Mouse (Mus musculus) midbrain, embryonic 12.5 days (tissue): Measurements from ENCODE around the gene Nkap. TPM values are rescaled to one million over a fixed set of nuclear protein-coding genes. Genes with fewer than 3 reads are reported as not detected.
A peak's percentile ranks its signal among the peaks of the same experiment; 100 is the strongest.
"Not testable (repeated sequence)": the region's sequence is repeated elsewhere in the genome, so short reads cannot be mapped to it uniquely, and the experiment has no call there.

Experiments
- ATAC-seq: fragments of 200-750 bp; cut with Nextera tagmentation; 2 replicates; pipeline ENCODE4 v1.8.0; 2017; ENCODE audit warnings: low read depth, moderate TSS enrichment, moderate library complexity; ENCODE audit not compliant: low FRiP score
- H3K27ac ChIP-seq: fragments of 300-500 bp; sonication (generic); replicated peaks from 2 replicates; pipeline ENCODE4 v1.5.1; 2016; ENCODE audit warnings: mild to moderate bottlenecking
- H3K27me3 ChIP-seq: fragments of 300-500 bp; sonication (generic); 2 replicates; pipeline ENCODE4 v1.6.1; 2016; ENCODE audit warnings: mild to moderate bottlenecking
- H3K36me3 ChIP-seq: fragments of 300-500 bp; sonication (generic); 2 replicates; pipeline ENCODE4 v1.6.1; 2016
- H3K4me1 ChIP-seq: fragments of 300-500 bp; sonication (generic); 2 replicates; pipeline ENCODE4 v1.6.1; 2016
- H3K4me2 ChIP-seq: fragments of 300-500 bp; sonication (generic); replicated peaks from 2 replicates; pipeline ENCODE4 v1.6.1; 2016; ENCODE audit warnings: mild to moderate bottlenecking, moderate library complexity
- H3K4me3 ChIP-seq: fragments of 300-500 bp; sonication (generic); 2 replicates; pipeline ENCODE4 v1.5.1; 2016; ENCODE audit warnings: mild to moderate bottlenecking
- H3K9ac ChIP-seq: fragments of 300-500 bp; sonication (generic); replicated peaks from 2 replicates; pipeline ENCODE4 v1.6.1; 2016; ENCODE audit warnings: mild to moderate bottlenecking, moderate library complexity
- H3K9me3 ChIP-seq: fragments of 300-500 bp; sonication (generic); 2 replicates; pipeline ENCODE4 v1.6.1; 2016; ENCODE audit warnings: mild to moderate bottlenecking
- WGBS: fragments of 180-500 bp; shearing (Covaris S2); methylation state at CpG from one replicate; pipeline ENCODE4 v1.1.7; 2016; 5-methylcytosine and 5-hydroxymethylcytosine counted together
- polyA plus RNA-seq: library from polyadenylated mRNA; unstranded; fragments of >200 nt; fragmentation: Nextera tagmentation; extraction: Ambion mirVana; gene quantifications from 2 replicates; pipeline ENCODE4 v1.2.1, GENCODE M21; 2016

Gene Nkap
- polyA plus RNA-seq, 1 experiment from 2014 or later: 23.9 TPM

DNA sequence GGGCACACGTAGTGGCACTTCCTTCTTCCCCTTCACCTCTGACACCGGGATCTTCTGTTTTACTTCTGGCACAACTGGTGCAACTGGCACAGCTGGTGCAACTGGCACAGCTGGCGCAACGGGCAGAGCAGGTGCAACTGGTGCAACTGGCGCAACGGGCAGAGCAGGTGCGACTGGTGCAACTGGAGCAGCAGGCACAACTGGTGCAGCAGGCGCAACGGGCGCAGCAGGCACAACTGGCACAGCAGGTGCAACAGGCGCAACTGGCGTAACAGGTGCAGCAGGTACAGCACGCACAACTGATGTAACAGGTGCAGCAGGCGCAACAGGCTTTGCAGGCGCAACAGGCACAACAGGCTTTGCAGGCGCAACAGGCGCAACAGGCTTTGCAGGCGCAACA, 36.5 kb downstream of the Nkap start:
- no peak for ATAC-seq

DNA sequence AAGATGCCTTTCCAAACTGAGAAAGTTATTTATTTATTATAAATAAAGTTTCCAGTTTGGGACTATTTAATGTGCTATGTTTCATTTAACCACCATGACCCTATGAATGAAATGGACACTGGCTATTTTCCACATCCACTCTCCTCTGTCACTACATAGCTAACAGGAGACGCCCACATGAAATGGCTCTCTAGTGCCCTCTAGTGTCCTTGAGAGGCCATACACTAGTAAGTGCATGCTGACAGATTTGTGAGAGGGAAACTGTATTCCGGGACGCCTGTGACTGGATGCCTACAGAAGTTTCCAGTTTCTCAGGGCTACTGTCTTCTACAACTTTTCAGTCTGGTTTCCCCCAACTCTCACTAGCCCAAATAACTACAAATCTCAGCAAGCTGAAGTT, 40.5 kb downstream of the Nkap start:
- 43% methylated on average over 3 of the region's 3 CpGs for WGBS

More for the DNA sequence above, 36.5 kb downstream of the Nkap start:
- H3K4me2 ChIP-seq: no peak overlapping the region
- H3K27me3 ChIP-seq: no peaks in the 10 kb centered on the region
- no peaks in the 10 kb centered on the region for H3K36me3 ChIP-seq
- no peak overlapping the region for H3K27ac ChIP-seq
- no peaks in the 10 kb centered on the region for H3K9me3 ChIP-seq
- H3K9ac ChIP-seq: no peak overlapping the region
- WGBS: 74% methylated on average over 18 of the region's 18 CpGs
- H3K4me3 ChIP-seq: no peak overlapping the region
- no peaks in the 10 kb centered on the region for H3K4me1 ChIP-seq

DNA sequence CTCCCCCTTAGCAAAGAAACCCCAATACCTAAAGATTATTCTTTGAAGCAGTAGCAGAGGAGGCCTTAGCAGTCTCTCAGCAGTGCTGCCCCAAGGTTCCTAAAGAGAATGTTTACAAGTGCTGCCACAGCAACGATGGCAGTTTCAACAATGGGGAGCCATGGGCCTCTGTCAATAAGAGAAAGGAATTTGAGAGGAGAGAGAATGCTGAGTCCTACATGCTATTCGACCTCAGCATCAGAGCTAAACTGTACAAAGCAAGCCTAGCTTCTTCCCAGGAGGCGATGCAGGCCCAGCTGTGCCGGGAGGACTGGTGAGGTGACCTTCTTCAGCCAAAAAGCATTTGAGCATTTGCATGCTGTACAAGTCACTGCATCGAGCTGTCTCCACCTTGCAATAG, 42.1 kb downstream of the Nkap start, which contains the start of gene Akap14:
Gene Akap14 (minus strand): TSS at position 101 of the 400 bp plus-strand sequence.
- Histone ChIP-seq H3K4me1 (no peaks in the 10 kb centered on the region), H3K9me3 (no peaks in the 10 kb centered on the region), H3K27me3 (no peaks in the 10 kb centered on the region), H3K36me3 (no peaks in the 10 kb centered on the region), H3K4me3 (no peak within 1 kb of the TSS), H3K9ac (no peak within 1 kb of the TSS), H3K4me2 (no peak within 1 kb of the TSS), H3K27ac (no peak within 1 kb of the TSS)
- ATAC-seq: no peak
- WGBS: 43% methylated on average over 5 of the region's 5 CpGs

More for the DNA sequence above, 40.5 kb downstream of the Nkap start:
- no peak for ATAC-seq
- no peak overlapping the region for H3K27ac ChIP-seq
- no peaks in the 10 kb centered on the region for H3K4me1 ChIP-seq
- H3K4me2 ChIP-seq: no peak overlapping the region
- no peaks in the 10 kb centered on the region for H3K36me3 ChIP-seq
- no peak overlapping the region for H3K4me3 ChIP-seq
- no peak overlapping the region for H3K9ac ChIP-seq
- H3K27me3 ChIP-seq: no peaks in the 10 kb centered on the region
- no peaks in the 10 kb centered on the region for H3K9me3 ChIP-seq

DNA sequence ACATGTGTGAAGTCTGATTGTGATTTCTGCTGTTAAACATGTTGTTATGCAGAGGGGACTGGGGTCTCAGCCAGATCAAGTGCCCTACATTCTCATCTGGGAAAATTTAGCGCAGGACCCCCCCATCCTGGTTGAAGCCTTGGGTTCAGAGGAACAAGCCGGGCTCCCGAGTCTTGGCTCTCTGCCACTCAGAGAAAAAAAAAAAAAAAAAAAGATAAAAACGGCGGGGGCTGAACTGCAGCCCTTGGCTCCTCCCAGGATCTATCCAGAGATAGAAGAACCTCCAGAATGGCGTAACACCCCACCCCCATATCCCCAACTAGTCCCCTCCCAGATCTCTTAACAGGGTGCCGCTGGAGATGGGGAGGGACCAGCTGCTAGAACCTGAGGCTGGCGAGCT, 57.8 kb downstream of the Nkap start:
- 79% methylated on average over 8 of the region's 8 CpGs for WGBS
- H3K4me1 ChIP-seq, ATAC-seq: not testable (repeated sequence)

DNA sequence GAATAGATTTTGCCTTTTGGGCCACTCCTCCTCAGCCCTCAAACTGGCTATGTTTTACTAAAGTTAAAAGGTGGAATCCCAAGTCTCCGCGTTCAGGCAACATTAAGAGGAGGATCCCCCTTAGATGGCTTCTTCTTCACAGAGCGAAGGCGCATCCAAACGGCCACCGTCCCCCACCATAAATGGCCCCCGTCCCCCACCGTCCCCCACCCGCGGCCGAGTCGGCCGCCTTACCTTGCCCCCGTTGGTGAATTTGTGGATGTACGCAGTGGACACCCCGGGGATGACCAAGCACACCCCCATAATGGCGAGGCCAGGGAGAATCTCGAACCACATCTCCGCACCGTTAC, 64.1 kb downstream of the Nkap start:
- Histone ChIP-seq H3K36me3 (no peaks in the 10 kb centered on the region), H3K27me3 (no peaks in the 10 kb centered on the region), H3K4me1 (no peaks in the 10 kb centered on the region), H3K27ac (no peak overlapping the region), H3K9ac (peak overlapping the region; percentile 47), H3K4me2 (peak overlapping the region; percentile 55), H3K9me3 (no peaks in the 10 kb centered on the region), H3K4me3 (peak overlapping the region; percentile 54)
- 26% methylated on average over 20 of the region's 20 CpGs for WGBS
- ATAC-seq: no peak

More for the DNA sequence above, 57.8 kb downstream of the Nkap start:
- not testable (repeated sequence) for H3K9ac ChIP-seq, H3K9me3 ChIP-seq, H3K4me2 ChIP-seq, H3K27me3 ChIP-seq, H3K27ac ChIP-seq, H3K36me3 ChIP-seq, H3K4me3 ChIP-seq

DNA sequence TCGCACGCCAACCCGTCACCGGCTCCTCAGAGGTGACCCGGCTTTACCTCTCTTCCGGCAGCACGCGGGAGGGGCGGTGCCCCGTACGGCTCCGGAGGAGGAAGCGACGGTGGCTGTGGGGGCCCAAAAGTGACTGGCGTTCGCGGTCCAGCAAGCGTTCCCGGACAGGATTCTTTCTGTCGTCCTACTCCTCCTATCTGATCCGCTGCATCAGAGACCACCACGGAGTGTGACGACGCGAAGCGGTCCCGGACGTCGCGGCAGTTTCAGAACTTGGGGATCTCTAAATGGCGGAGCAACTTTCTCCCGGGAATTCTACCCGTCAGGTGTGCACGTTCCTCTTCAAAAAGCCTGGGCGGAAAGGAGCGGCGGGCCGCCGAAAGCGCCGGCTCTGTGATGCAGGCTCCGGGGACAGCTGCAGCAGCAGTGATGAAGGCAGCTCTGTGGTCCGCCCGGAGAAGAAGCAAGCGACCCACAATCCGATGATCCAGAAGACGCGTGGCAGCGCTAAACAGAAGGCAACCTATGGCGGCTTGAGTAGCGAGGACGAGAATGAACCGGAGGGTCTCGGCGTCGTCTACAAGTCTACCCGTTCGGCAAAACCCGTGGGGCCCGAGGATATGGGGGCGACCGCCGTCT, 64.6 kb downstream of the Nkap start, which contains the start of the genes Ndufa1 and Rnf113a1:
Gene Ndufa1 (minus strand): TSS at position 59 of the 639 bp plus-strand sequence.
Gene Rnf113a1 (plus strand): TSS at position 141 of the 639 bp plus-strand sequence.
- 18% methylated on average over 63 of the region's 63 CpGs for WGBS
- peak within 1 kb of the TSS; percentile 73 for H3K27ac ChIP-seq
- H3K27me3 ChIP-seq: no peaks in the 10 kb centered on the region
- H3K4me3 ChIP-seq: peak within 1 kb of the TSS; percentile 54
- peak within 1 kb of the TSS; percentile 55 for H3K4me2 ChIP-seq
- no peaks in the 10 kb centered on the region for H3K4me1 ChIP-seq
- no peaks in the 10 kb centered on the region for H3K36me3 ChIP-seq
- H3K9ac ChIP-seq: peak within 1 kb of the TSS; percentile 59
- H3K9me3 ChIP-seq: no peaks in the 10 kb centered on the region
- ATAC-seq: peak; percentile 92

DNA sequence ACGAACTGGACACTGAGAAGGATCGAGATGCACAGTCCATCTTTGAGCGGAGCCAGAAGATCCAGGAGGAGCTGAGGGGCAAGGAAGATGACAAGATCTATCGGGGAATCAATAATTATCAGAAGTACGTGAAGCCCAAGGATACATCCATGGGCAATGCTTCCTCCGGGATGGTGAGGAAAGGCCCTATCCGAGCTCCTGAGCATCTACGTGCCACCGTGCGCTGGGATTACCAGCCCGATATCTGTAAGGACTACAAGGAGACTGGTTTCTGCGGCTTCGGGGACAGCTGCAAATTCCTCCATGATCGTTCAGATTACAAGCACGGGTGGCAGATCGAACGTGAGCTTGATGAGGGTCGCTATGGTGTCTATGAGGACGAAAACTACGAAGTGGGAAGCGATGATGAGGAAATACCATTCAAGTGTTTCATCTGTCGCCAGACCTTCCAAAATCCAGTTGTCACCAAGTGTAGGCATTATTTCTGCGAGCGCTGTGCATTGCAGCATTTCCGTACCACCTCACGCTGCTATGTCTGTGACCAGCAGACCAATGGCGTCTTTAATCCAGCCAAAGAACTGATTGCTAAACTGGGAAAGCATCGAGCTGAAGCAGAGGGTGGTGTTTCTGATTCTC, 65.3 kb downstream of the Nkap start:
- Histone ChIP-seq H3K27ac (peak overlapping the region; percentile 73; the same call in 1 of the 2 replicates), H3K9me3 (no peaks in the 10 kb centered on the region), H3K4me2 (peak overlapping the region; percentile 55), H3K36me3 (no peaks in the 10 kb centered on the region), H3K27me3 (no peaks in the 10 kb centered on the region), H3K9ac (peak overlapping the region; percentile 59), H3K4me1 (no peaks in the 10 kb centered on the region), H3K4me3 (peak overlapping the region; percentile 54)
- WGBS: 31% methylated on average over 28 of the region's 28 CpGs
- ATAC-seq: no peak

DNA sequence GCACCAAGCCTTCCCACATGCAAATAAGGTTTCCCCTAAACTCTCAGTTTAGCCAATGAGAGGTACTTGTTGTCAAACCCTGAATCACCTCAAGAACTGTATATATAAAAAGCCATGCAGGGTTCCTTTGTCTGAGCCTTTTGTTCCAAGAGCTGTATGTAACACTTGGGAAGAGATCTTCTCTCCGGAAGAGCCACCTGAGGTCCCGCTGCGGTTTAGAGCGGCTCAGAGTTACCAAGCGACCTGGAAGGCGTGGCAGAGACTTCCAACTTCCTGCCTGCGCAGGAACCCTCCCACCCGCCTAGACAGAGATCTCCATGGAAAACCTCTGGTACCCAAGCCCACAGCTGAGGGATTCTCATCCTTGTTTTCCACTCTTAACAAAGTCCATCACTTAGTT, 72.1 kb downstream of the Nkap start:
- ATAC-seq: no peak
- H3K9me3 ChIP-seq: no peaks in the 10 kb centered on the region
- no peaks in the 10 kb centered on the region for H3K4me1 ChIP-seq
- H3K27me3 ChIP-seq: no peaks in the 10 kb centered on the region
- no peak overlapping the region for H3K9ac ChIP-seq
- H3K4me2 ChIP-seq: no peak overlapping the region
- WGBS: 57% methylated on average over 8 of the region's 8 CpGs
- no peaks in the 10 kb centered on the region for H3K36me3 ChIP-seq
- no peak overlapping the region for H3K4me3 ChIP-seq
- H3K27ac ChIP-seq: no peak overlapping the region

Other genes with a start within 250 kb of the Nkap start
- 8.7 and 9.7 TPM in 2 replicates for gene Nkrf, start 223.9 kb upstream of the Nkap start, polyA plus RNA-seq
- gene Sept6, start 135.0 kb upstream of the Nkap start, polyA plus RNA-seq: 49.2 and 55.5 TPM in 2 replicates
- not detected in 2 replicates for gene Sowahd, start 78.0 kb upstream of the Nkap start, polyA plus RNA-seq
- gene Rpl39, start 41.4 kb upstream of the Nkap start, polyA plus RNA-seq: 412 and 427 TPM in 2 replicates
- gene Upf3b, start 16.5 kb upstream of the Nkap start, polyA plus RNA-seq: 23.7 and 24.1 TPM in 2 replicates
- gene Akap14, start 42.0 kb downstream of the Nkap start, polyA plus RNA-seq: 0.17 TPM in 1 of 2 replicates, not detected in the other
- gene Ndufa1, start 64.4 kb downstream of the Nkap start, polyA plus RNA-seq: 412 and 415 TPM in 2 replicates
- 15.7 and 17.0 TPM in 2 replicates for gene Rnf113a1, start 64.5 kb downstream of the Nkap start, polyA plus RNA-seq
- gene Gm9, start 84.2 kb downstream of the Nkap start, polyA plus RNA-seq: not detected in 2 replicates
- gene Rhox1, start 95.5 kb downstream of the Nkap start, polyA plus RNA-seq: not detected in 2 replicates
- 0.32 TPM in 1 of 2 replicates, not detected in the other for gene Rhox2a, start 118.2 kb downstream of the Nkap start, polyA plus RNA-seq
- gene Rhox3a, start 123.1 kb downstream of the Nkap start, polyA plus RNA-seq: not detected in 2 replicates
- not detected in 2 replicates for gene Rhox4a, start 138.5 kb downstream of the Nkap start, polyA plus RNA-seq